Mouse (Mus musculus) urinary bladder, postnatal 25 days (tissue): ENCODE results near the gene Ctsz.

ENCODE experiments used
- DNase-seq: peaks from one replicate; pipeline ENCODE4 v3.0.0; 2022; ENCODE audit warnings: low spot score

Ctsz gene

GRCm38 (mm10) chr2:174441898-174442297 is 3.1 kb upstream of the Ctsz start:
- no peak for DNase-seq

GRCm38 (mm10) chr2:174439961-174440360 is 1.1 kb upstream of the Ctsz start:
- no peak for DNase-seq

- DNase-seq = no peak
Observed at GRCm38 (mm10) chr2:174439450-174439838, 605 bp upstream of the Ctsz start.

- DNase-seq = no peak
Observed at GRCm38 (mm10) chr2:174438181-174438580, 658 bp downstream of the Ctsz start.

GRCm38 (mm10) chr2:174437697-174437982 is 1.2 kb downstream of the Ctsz start:
- DNase-seq = no peak

- no peak for DNase-seq
Observed at GRCm38 (mm10) chr2:174436916-174437696, 1.7 kb downstream of the Ctsz start.

GRCm38 (mm10) chr2:174436076-174436701 is 2.6 kb downstream of the Ctsz start:
- DNase-seq = no peak

GRCm38 (mm10) chr2:174434943-174435342 is 3.9 kb downstream of the Ctsz start:
- DNase-seq = no peak

GRCm38 (mm10) chr2:174428996-174429591 is 9.7 kb downstream of the Ctsz start:
- DNase-seq = no peak

- no peak for DNase-seq
Observed at GRCm38 (mm10) chr2:174428076-174428835, 10.6 kb downstream of the Ctsz start.

- no peak for DNase-seq
Observed at GRCm38 (mm10) chr2:174426856-174427255, 12.0 kb downstream of the Ctsz start.

GRCm38 (mm10) chr2:174424301-174425085 is 14.3 kb downstream of the Ctsz start:
- no peak for DNase-seq

- DNase-seq = no peak
Observed at GRCm38 (mm10) chr2:174421107-174421506, 17.7 kb downstream of the Ctsz start.

GRCm38 (mm10) chr2:174415731-174416310 is 23.0 kb downstream of the Ctsz start, which contains the start of gene Nelfcd:
TSS of gene Nelfcd (plus strand) at chr2:174415804.
- peak; percentile 95 for DNase-seq

- DNase-seq = no peak
Observed at GRCm38 (mm10) chr2:174415001-174415730, 23.7 kb downstream of the Ctsz start.

- DNase-seq = no peak
Observed at GRCm38 (mm10) chr2:174413127-174413526, 25.7 kb downstream of the Ctsz start.

GRCm38 (mm10) chr2:174410222-174410621 is 28.6 kb downstream of the Ctsz start:
- DNase-seq = no peak

- DNase-seq = no peak
Observed at GRCm38 (mm10) chr2:174400396-174400795, 38.4 kb downstream of the Ctsz start.

- no peak for DNase-seq
Observed at GRCm38 (mm10) chr2:174397881-174398280, 41.0 kb downstream of the Ctsz start.

- no peak for DNase-seq
Observed at GRCm38 (mm10) chr2:174397065-174397464, 41.8 kb downstream of the Ctsz start.

GRCm38 (mm10) chr2:174396643-174397042 is 42.2 kb downstream of the Ctsz start:
- no peak for DNase-seq
